Mouse (Mus musculus) forebrain, embryonic 10.5 days (tissue): ENCODE data around the gene Usp19. TPM values are rescaled to one million over a fixed set of nuclear protein-coding genes. Genes with fewer than 3 reads are reported as not detected.
A peak's percentile ranks its signal among the peaks of the same experiment; 100 is the strongest.

Experiments used
- DNase-seq: peaks from one replicate; pipeline ENCODE4 v3.0.0-alpha.2; 2017; ENCODE audit warnings: low spot score; ENCODE audit errors: extremely low spot score
- H3K27ac ChIP-seq: fragments of 300-500 bp; sonication (generic); 2 replicates; pipeline ENCODE4 v1.5.1; 2016; ENCODE audit warnings: mild to moderate bottlenecking
- H3K27me3 ChIP-seq: fragments of 300-500 bp; sonication (generic); 2 replicates; pipeline ENCODE4 v1.6.1; 2016; ENCODE audit warnings: mild to moderate bottlenecking; ENCODE audit not compliant: poor library complexity, severe bottlenecking
- H3K36me3 ChIP-seq: fragments of 300-500 bp; sonication (generic); replicated peaks from 2 replicates; pipeline ENCODE4 v1.6.1; 2016; ENCODE audit warnings: mild to moderate bottlenecking, moderate library complexity
- H3K4me1 ChIP-seq: fragments of 300-500 bp; sonication (generic); 2 replicates; pipeline ENCODE4 v1.6.1; 2016
- H3K4me3 ChIP-seq: fragments of 300-500 bp; sonication (generic); 2 replicates; pipeline ENCODE4 v1.5.1; 2016; ENCODE audit warnings: mild to moderate bottlenecking, moderate library complexity
- H3K9me3 ChIP-seq: fragments of 300-500 bp; sonication (generic); 2 replicates; pipeline ENCODE4 v1.6.1; 2016; ENCODE audit warnings: mild to moderate bottlenecking, moderate library complexity
- WGBS: fragments of 180-500 bp; shearing (Covaris S2); methylation state at CpG from one replicate; pipeline ENCODE4 v1.1.7; 2016; 5-methylcytosine and 5-hydroxymethylcytosine counted together
- polyA plus RNA-seq: library from polyadenylated mRNA; unstranded; fragments of >200 nt; fragmentation: Nextera tagmentation; extraction: Ambion mirVana; gene quantifications from 2 replicates; pipeline ENCODE4 v1.2.1, GENCODE M21; 2016

Usp19 gene
- 76.1 and 79.9 TPM in 2 replicates for polyA plus RNA-seq

- peak; percentile 96 for DNase-seq
- Histone ChIP-seq H3K27ac (peak within 1 kb of the TSS; percentile 95), H3K4me1 (peaks cover 27% of the 10 kb centered on the region), H3K36me3 (peaks cover 83% of the 10 kb centered on the region), H3K27me3 (no peaks in the 10 kb centered on the region), H3K9me3 (no peaks in the 10 kb centered on the region), H3K4me3 (peak within 1 kb of the TSS; percentile 89)
- WGBS: under 1% methylated on average over 68 of the region's 69 CpGs
Observed at GRCm38 (mm10) chr9:108490559-108491285, at the start of gene Usp19. Gene Usp19, plus strand, starts transcription at chr9:108490602.

- WGBS: 93% methylated on average over 11 of the region's 11 CpGs
- Histone ChIP-seq H3K4me1 (peaks cover 7% of the 10 kb centered on the region; the same call in 1 of the 2 replicates), H3K9me3 (no peaks in the 10 kb centered on the region), H3K27me3 (no peaks in the 10 kb centered on the region), H3K36me3 (no peaks in the 10 kb centered on the region), H3K4me3 (no peak overlapping the region), H3K27ac (no peak overlapping the region)
- no peak for DNase-seq
Observed at GRCm38 (mm10) chr9:108441236-108441919, 49.0 kb upstream of the Usp19 start.

- no peak for DNase-seq
- no peak overlapping the region for H3K4me3 ChIP-seq
Observed at GRCm38 (mm10) chr9:108445125-108445524, 45.3 kb upstream of the Usp19 start.

GRCm38 (mm10) chr9:108449860-108450259, 40.5 kb upstream of the Usp19 start:
- Histone ChIP-seq H3K27me3 (peaks cover 11% of the 10 kb centered on the region), H3K4me3 (peak overlapping the region; percentile 70), H3K9me3 (no peaks in the 10 kb centered on the region), H3K4me1 (peaks cover 59% of the 10 kb centered on the region), H3K27ac (peak overlapping the region; percentile 81), H3K36me3 (peaks cover 18% of the 10 kb centered on the region)
- peak; percentile 89 for DNase-seq
- 37% methylated on average over 4 of the region's 4 CpGs for WGBS

More at GRCm38 (mm10) chr9:108445125-108445524, 45.3 kb upstream of the Usp19 start:
- Histone ChIP-seq H3K27me3 (no peaks in the 10 kb centered on the region), H3K36me3 (peaks cover 18% of the 10 kb centered on the region), H3K9me3 (no peaks in the 10 kb centered on the region), H3K4me1 (peaks cover 25% of the 10 kb centered on the region), H3K27ac (no peak overlapping the region)
- WGBS: 74% methylated on average over 9 of the region's 9 CpGs

- peak; percentile 61 for DNase-seq
- Histone ChIP-seq H3K27ac (peak overlapping the region; percentile 81), H3K27me3 (peaks cover 11% of the 10 kb centered on the region), H3K4me3 (peak overlapping the region; percentile 70), H3K9me3 (no peaks in the 10 kb centered on the region), H3K36me3 (peaks cover 18% of the 10 kb centered on the region), H3K4me1 (peaks cover 57% of the 10 kb centered on the region)
- 63% methylated on average over 21 of the region's 21 CpGs for WGBS
Observed at GRCm38 (mm10) chr9:108450292-108451169, 39.9 kb upstream of the Usp19 start.

GRCm38 (mm10) chr9:108451170-108451493, 39.3 kb upstream of the Usp19 start:
- DNase-seq: no peak
- peaks cover 11% of the 10 kb centered on the region for H3K27me3 ChIP-seq
- peak overlapping the region; percentile 70 for H3K4me3 ChIP-seq
- H3K36me3 ChIP-seq: peaks cover 18% of the 10 kb centered on the region
- no peaks in the 10 kb centered on the region for H3K9me3 ChIP-seq
- WGBS: 88% methylated on average over 6 of the region's 6 CpGs
- H3K27ac ChIP-seq: peak overlapping the region; percentile 81
- peaks cover 55% of the 10 kb centered on the region for H3K4me1 ChIP-seq

GRCm38 (mm10) chr9:108451519-108452160, 38.8 kb upstream of the Usp19 start:
- H3K4me3 ChIP-seq: peak overlapping the region; percentile 70
- DNase-seq: no peak
- H3K36me3 ChIP-seq: peaks cover 18% of the 10 kb centered on the region
- peak overlapping the region; percentile 81 for H3K27ac ChIP-seq
- H3K27me3 ChIP-seq: peaks cover 11% of the 10 kb centered on the region
- no peaks in the 10 kb centered on the region for H3K9me3 ChIP-seq
- peaks cover 55% of the 10 kb centered on the region for H3K4me1 ChIP-seq
- 45% methylated on average over 6 of the region's 6 CpGs for WGBS

GRCm38 (mm10) chr9:108452291-108452906, 38.0 kb upstream of the Usp19 start:
- H3K4me1 ChIP-seq: peaks cover 55% of the 10 kb centered on the region
- peak overlapping the region; percentile 81 for H3K27ac ChIP-seq
- H3K9me3 ChIP-seq: no peaks in the 10 kb centered on the region
- peaks cover 18% of the 10 kb centered on the region for H3K36me3 ChIP-seq
- H3K4me3 ChIP-seq: peak overlapping the region; percentile 70
- peaks cover 11% of the 10 kb centered on the region for H3K27me3 ChIP-seq
- peak; percentile 90 for DNase-seq
- under 1% methylated on average over 40 of the region's 40 CpGs for WGBS

GRCm38 (mm10) chr9:108452911-108453310, 37.5 kb upstream of the Usp19 start:
- DNase-seq: no peak
- Histone ChIP-seq H3K27me3 (peaks cover 11% of the 10 kb centered on the region), H3K27ac (peak overlapping the region; percentile 81), H3K36me3 (peaks cover 13% of the 10 kb centered on the region), H3K4me3 (peak overlapping the region; percentile 70), H3K9me3 (no peaks in the 10 kb centered on the region), H3K4me1 (peaks cover 55% of the 10 kb centered on the region)
- WGBS: 52% methylated on average over 6 of the region's 6 CpGs

- H3K9me3 ChIP-seq: no peaks in the 10 kb centered on the region
- peaks cover 51% of the 10 kb centered on the region for H3K4me1 ChIP-seq
- no peak for DNase-seq
- no peak overlapping the region for H3K4me3 ChIP-seq
- 89% methylated on average over 4 of the region's 4 CpGs for WGBS
- H3K27me3 ChIP-seq: peaks cover 11% of the 10 kb centered on the region
- H3K36me3 ChIP-seq: peaks cover 7% of the 10 kb centered on the region
- no peak overlapping the region for H3K27ac ChIP-seq
Observed at GRCm38 (mm10) chr9:108453458-108453857, 36.9 kb upstream of the Usp19 start.

GRCm38 (mm10) chr9:108454429-108454828, 36.0 kb upstream of the Usp19 start:
- 86% methylated on average over 6 of the region's 6 CpGs for WGBS
- no peak for DNase-seq
- Histone ChIP-seq H3K4me1 (peaks cover 41% of the 10 kb centered on the region), H3K27me3 (peaks cover 11% of the 10 kb centered on the region), H3K36me3 (no peaks in the 10 kb centered on the region; the same call in 1 of the 2 replicates), H3K9me3 (no peaks in the 10 kb centered on the region), H3K27ac (no peak overlapping the region), H3K4me3 (no peak overlapping the region)
